Mouse (Mus musculus): Measurements from ENCODE around the gene Trim7. TPM values are rescaled to one million over a fixed set of nuclear protein-coding genes. Genes with fewer than 3 reads are reported as not detected.
A peak's percentile ranks its signal among the peaks of the same experiment; 100 is the strongest.

The Trim7 gene
- polyA plus RNA-seq, 1 experiment from 2014 or later: 0.27 TPM

GRCm38 (mm10) chr11:48798308-48798707 lies 27.6 kb upstream of the Trim7 start:
- H3K4me3 ChIP-seq (ENCODE audit: low read depth, low read length): no peak overlapping the region
- H3K4me1 ChIP-seq (ENCODE audit: control insufficient read depth, insufficient read depth, low read length): no peaks in the 10 kb centered on the region; the same call in 1 of the 2 replicates
- H3K9ac ChIP-seq (replicated peaks; ENCODE audit: low read length): no peak overlapping the region
- H3K27me3 ChIP-seq (ENCODE audit: control insufficient read depth, insufficient read depth, low read length): no peaks in the 10 kb centered on the region
- WGBS: 83% methylated on average over 7 of the region's 7 CpGs
- ATAC-seq (replicated peaks; ENCODE audit: insufficient number of reproducible peaks, low FRiP score, low TSS enrichment, low read depth): no peak
- no peak for DNase-seq (ENCODE audit: low spot score)
- peaks cover 6% of the 10 kb centered on the region; the same call in 1 of the 2 replicates for H3K36me3 ChIP-seq (replicated peaks; ENCODE audit: control insufficient read depth, insufficient read depth, low read depth, low read length)
- no peaks in the 10 kb centered on the region for H3K9me3 ChIP-seq (replicated peaks; ENCODE audit: control insufficient read depth, low read length)
- peak overlapping the region; percentile 85; the same call in 1 of the 2 replicates for H3K4me2 ChIP-seq (ENCODE audit: low read depth, low read length)
- H3K27ac ChIP-seq (replicated peaks; ENCODE audit: low read depth, low read length): no peak overlapping the region

- no peaks in the 10 kb centered on the region; the same call in 1 of the 2 replicates for H3K4me1 ChIP-seq (ENCODE audit: control insufficient read depth, insufficient read depth, low read length)
These were observed 26.7 kb upstream of the Trim7 start for GRCm38 (mm10) chr11:48798984-48799920.

GRCm38 (mm10) chr11:48799921-48800701 lies 25.8 kb upstream of the Trim7 start, which contains the start of gene Rack1:
TSS of gene Rack1 (plus strand) at chr11:48800332.
- DNase-seq (ENCODE audit: low spot score) (peak; percentile 95), ATAC-seq (replicated peaks; ENCODE audit: insufficient number of reproducible peaks, low FRiP score, low TSS enrichment, low read depth) (peak; percentile 79)
- Histone ChIP-seq H3K27me3 (ENCODE audit: control insufficient read depth, insufficient read depth, low read length) (no peaks in the 10 kb centered on the region), H3K4me3 (ENCODE audit: low read depth, low read length) (peak within 1 kb of the TSS; percentile 86), H3K9ac (replicated peaks; ENCODE audit: low read length) (peak within 1 kb of the TSS; percentile 91), H3K27ac (replicated peaks; ENCODE audit: low read depth, low read length) (peak within 1 kb of the TSS; percentile 93), H3K4me1 (ENCODE audit: control insufficient read depth, insufficient read depth, low read length) (no peaks in the 10 kb centered on the region; the same call in 1 of the 2 replicates), H3K9me3 (replicated peaks; ENCODE audit: control insufficient read depth, low read length) (no peaks in the 10 kb centered on the region), H3K4me2 (ENCODE audit: low read depth, low read length) (peak within 1 kb of the TSS; percentile 85), H3K36me3 (replicated peaks; ENCODE audit: control insufficient read depth, insufficient read depth, low read depth, low read length) (peaks cover 17% of the 10 kb centered on the region)
- under 1% methylated on average over 47 of the region's 47 CpGs for WGBS

More at GRCm38 (mm10) chr11:48798984-48799920, 26.7 kb upstream of the Trim7 start:
- ATAC-seq (replicated peaks; ENCODE audit: insufficient number of reproducible peaks, low FRiP score, low TSS enrichment, low read depth) (peak; percentile 27; the same call in 1 of the 2 replicates), DNase-seq (ENCODE audit: low spot score) (no peak)
- H3K4me3 ChIP-seq (ENCODE audit: low read depth, low read length): peak overlapping the region; percentile 86
- WGBS: 8% methylated on average over 18 of the region's 18 CpGs
- H3K9ac ChIP-seq (replicated peaks; ENCODE audit: low read length): peak overlapping the region; percentile 91
- no peaks in the 10 kb centered on the region for H3K9me3 ChIP-seq (replicated peaks; ENCODE audit: control insufficient read depth, low read length)
- peak overlapping the region; percentile 85 for H3K4me2 ChIP-seq (ENCODE audit: low read depth, low read length)
- peak overlapping the region; percentile 93 for H3K27ac ChIP-seq (replicated peaks; ENCODE audit: low read depth, low read length)
- no peaks in the 10 kb centered on the region for H3K27me3 ChIP-seq (ENCODE audit: control insufficient read depth, insufficient read depth, low read length)
- H3K36me3 ChIP-seq (replicated peaks; ENCODE audit: control insufficient read depth, insufficient read depth, low read depth, low read length): peaks cover 13% of the 10 kb centered on the region

- Histone ChIP-seq H3K4me1 (ENCODE audit: control insufficient read depth, insufficient read depth, low read length) (no peaks in the 10 kb centered on the region; the same call in 1 of the 2 replicates), H3K27ac (replicated peaks; ENCODE audit: low read depth, low read length) (no peak overlapping the region), H3K9ac (replicated peaks; ENCODE audit: low read length) (peak overlapping the region; percentile 91), H3K36me3 (replicated peaks; ENCODE audit: control insufficient read depth, insufficient read depth, low read depth, low read length) (peaks cover 23% of the 10 kb centered on the region), H3K27me3 (ENCODE audit: control insufficient read depth, insufficient read depth, low read length) (no peaks in the 10 kb centered on the region), H3K9me3 (replicated peaks; ENCODE audit: control insufficient read depth, low read length) (no peaks in the 10 kb centered on the region), H3K4me3 (ENCODE audit: low read depth, low read length) (peak overlapping the region; percentile 86), H3K4me2 (ENCODE audit: low read depth, low read length) (peak overlapping the region; percentile 85)
- WGBS: 79% methylated on average over 17 of the region's 17 CpGs
- ATAC-seq (replicated peaks; ENCODE audit: insufficient number of reproducible peaks, low FRiP score, low TSS enrichment, low read depth) (no peak), DNase-seq (ENCODE audit: low spot score) (no peak)
These were observed 23.8 kb upstream of the Trim7 start for GRCm38 (mm10) chr11:48801831-48802772.

GRCm38 (mm10) chr11:48803988-48804387 lies 22.0 kb upstream of the Trim7 start:
- peaks cover 28% of the 10 kb centered on the region for H3K36me3 ChIP-seq (replicated peaks; ENCODE audit: control insufficient read depth, insufficient read depth, low read depth, low read length)
- DNase-seq (ENCODE audit: low spot score) (no peak), ATAC-seq (replicated peaks; ENCODE audit: insufficient number of reproducible peaks, low FRiP score, low TSS enrichment, low read depth) (no peak)
- no peak overlapping the region for H3K9ac ChIP-seq (replicated peaks; ENCODE audit: low read length)
- H3K27ac ChIP-seq (replicated peaks; ENCODE audit: low read depth, low read length): no peak overlapping the region
- WGBS: 98% methylated on average over 2 of the region's 2 CpGs
- no peak overlapping the region for H3K4me2 ChIP-seq (ENCODE audit: low read depth, low read length)
- no peak overlapping the region for H3K4me3 ChIP-seq (ENCODE audit: low read depth, low read length)
- H3K4me1 ChIP-seq (ENCODE audit: control insufficient read depth, insufficient read depth, low read length): no peaks in the 10 kb centered on the region; the same call in 1 of the 2 replicates
- no peaks in the 10 kb centered on the region for H3K27me3 ChIP-seq (ENCODE audit: control insufficient read depth, insufficient read depth, low read length)
- no peaks in the 10 kb centered on the region for H3K9me3 ChIP-seq (replicated peaks; ENCODE audit: control insufficient read depth, low read length)

- ATAC-seq (replicated peaks; ENCODE audit: insufficient number of reproducible peaks, low FRiP score, low TSS enrichment, low read depth) (no peak), DNase-seq (ENCODE audit: low spot score) (no peak)
- Histone ChIP-seq H3K4me3 (ENCODE audit: low read depth, low read length) (no peak overlapping the region), H3K4me2 (ENCODE audit: low read depth, low read length) (no peak overlapping the region), H3K9me3 (replicated peaks; ENCODE audit: control insufficient read depth, low read length) (no peaks in the 10 kb centered on the region), H3K4me1 (ENCODE audit: control insufficient read depth, insufficient read depth, low read length) (no peaks in the 10 kb centered on the region; the same call in 1 of the 2 replicates), H3K27me3 (ENCODE audit: control insufficient read depth, insufficient read depth, low read length) (no peaks in the 10 kb centered on the region), H3K36me3 (replicated peaks; ENCODE audit: control insufficient read depth, insufficient read depth, low read depth, low read length) (peaks cover 28% of the 10 kb centered on the region), H3K27ac (replicated peaks; ENCODE audit: low read depth, low read length) (no peak overlapping the region), H3K9ac (replicated peaks; ENCODE audit: low read length) (no peak overlapping the region)
- WGBS: 81% methylated on average over 2 of the region's 2 CpGs
These were observed 21.0 kb upstream of the Trim7 start for GRCm38 (mm10) chr11:48804922-48805321.
